Comparison of ENCODE assay signal across 27 mouse cellular contexts in genomic region chr2:41917354-41917753, GRCm38 (mm10).
"Had no signal": no experiment of that assay in that cellular context is flagged by ENCODE, and none has a peak within 500 bp of the region (broad histone marks: within the 10 kb centered on the region; RNA-seq: fewer than 3 reads in every experiment).

No protein-coding gene starts in this region.

- H3K4me1 ChIP-seq: heart, embryonic 13.5 days; heart, embryonic 15.5 days; hindbrain, embryonic 13.5 days; hindbrain, embryonic 15.5 days; kidney, embryonic 15.5 days; limb, embryonic 13.5 days; limb, embryonic 15.5 days; liver, embryonic 12.5 days had no signal

- H3K27ac ChIP-seq: heart, adult 2 months; heart, embryonic 13.5 days; heart, embryonic 15.5 days; hindbrain, embryonic 13.5 days; hindbrain, embryonic 15.5 days; hindbrain, postnatal 0 days; kidney, embryonic 15.5 days; kidney, postnatal 0 days; limb, embryonic 13.5 days; limb, embryonic 15.5 days; liver, embryonic 12.5 days; liver, embryonic 14.5 days had no signal

- H3K9ac ChIP-seq: heart, embryonic 13.5 days; heart, embryonic 15.5 days; hindbrain, embryonic 13.5 days; hindbrain, embryonic 15.5 days; kidney, embryonic 15.5 days; limb, embryonic 13.5 days; limb, embryonic 15.5 days; liver, embryonic 12.5 days; liver, embryonic 14.5 days had no signal

- H3K4me3 ChIP-seq: heart, adult 2 months; heart, embryonic 13.5 days; heart, embryonic 15.5 days; hindbrain, embryonic 13.5 days; hindbrain, embryonic 15.5 days; kidney, embryonic 15.5 days; limb, embryonic 13.5 days; limb, embryonic 15.5 days; liver, embryonic 12.5 days had no signal

- ATAC-seq: hindbrain, postnatal 0 days; intestine, embryonic 16.5 days; liver, embryonic 12.5 days had no signal

- H3K27me3 ChIP-seq: heart, embryonic 13.5 days; heart, embryonic 15.5 days; hindbrain, embryonic 13.5 days; hindbrain, embryonic 15.5 days; kidney, embryonic 15.5 days; limb, embryonic 13.5 days; limb, embryonic 15.5 days; liver, embryonic 12.5 days had no signal

- H3K9me3 ChIP-seq: heart, embryonic 13.5 days; heart, embryonic 15.5 days; hindbrain, embryonic 13.5 days; hindbrain, embryonic 15.5 days; kidney, embryonic 15.5 days; limb, embryonic 13.5 days; limb, embryonic 15.5 days; liver, embryonic 12.5 days had no signal

- H3K36me3 ChIP-seq: heart, embryonic 13.5 days; heart, embryonic 15.5 days; hindbrain, embryonic 13.5 days; hindbrain, embryonic 15.5 days; kidney, embryonic 15.5 days; limb, embryonic 13.5 days; limb, embryonic 15.5 days; liver, embryonic 12.5 days had no signal

- H3K4me2 ChIP-seq: heart, embryonic 11.5 days; heart, embryonic 13.5 days; heart, embryonic 15.5 days; hindbrain, embryonic 13.5 days; hindbrain, embryonic 15.5 days; kidney, embryonic 15.5 days; limb, embryonic 13.5 days; limb, embryonic 15.5 days; liver, embryonic 12.5 days had no signal

- DNase-seq: gastrocnemius, postnatal 14 days; gastrocnemius, postnatal 36 days; heart, adult 11 months; heart, adult 2 months; heart, postnatal 14 days; heart, postnatal 36 days; kidney, adult 11 months; kidney, adult 2 months; kidney, adult 9 months; kidney, postnatal 14 days; kidney, postnatal 36 days; layer of hippocampus, adult 9-11 months; layer of hippocampus, postnatal 36 days; left cerebral cortex, postnatal 4 days had no signal
